13 mouse cellular contexts compared by ENCODE assay signal in genomic region chr12:5331810-5332484, GRCm38 (mm10). TPM values are rescaled to one million over a fixed set of nuclear protein-coding genes. Genes with fewer than 3 reads are reported as not detected.
DNase-seq lines count a peak whose midpoint lies in the region; ATAC-seq lines count a peak whose summit lies in the region.
"Had no signal": no experiment of that assay in that cellular context is flagged by ENCODE, and none has a peak within 500 bp of the region (broad histone marks: within the 10 kb centered on the region; RNA-seq: fewer than 3 reads in every experiment).

No protein-coding gene starts in this region.

- H3K27ac ChIP-seq in embryonic facial prominence, embryonic 10.5 days (replicated peaks): 0 out of 2 replicates have a peak overlapping the region, but pooled peaks have one; percentile 26
- H3K27ac ChIP-seq in forebrain, embryonic 13.5 days: 0 out of 2 replicates have a peak overlapping the region, but pooled peaks have one; percentile 21
- H3K27ac ChIP-seq in midbrain, embryonic 12.5 days (replicated peaks): peak overlapping the region; percentile 62; the same call in 1 of the 2 replicates
- H3K27ac ChIP-seq: embryonic facial prominence, embryonic 13.5 days; heart, embryonic 13.5 days; left cerebral cortex, adult 2 months had no signal

- no peak overlapping the region for H3K4me3 ChIP-seq in embryonic facial prominence, embryonic 10.5 days
- no peak overlapping the region for H3K4me3 ChIP-seq in forebrain, embryonic 13.5 days
- H3K4me3 ChIP-seq in midbrain, embryonic 12.5 days: no peak overlapping the region
- H3K4me3 ChIP-seq: embryonic facial prominence, embryonic 13.5 days; heart, embryonic 13.5 days; left cerebral cortex, adult 2 months had no signal

- peak; percentile 33; the same call in 1 of the 2 replicates for ATAC-seq in forebrain, embryonic 13.5 days
- 0 out of 2 replicates have a peak, but pooled peaks have one; percentile 14 for ATAC-seq in midbrain, embryonic 12.5 days (ENCODE audit: low FRiP score, low read depth)

- H3K9ac ChIP-seq in forebrain, embryonic 13.5 days: no peak overlapping the region
- H3K9ac ChIP-seq in midbrain, embryonic 12.5 days (replicated peaks): no peak overlapping the region
- H3K9ac ChIP-seq: embryonic facial prominence, embryonic 13.5 days; heart, embryonic 13.5 days had no signal

- no peaks in the 10 kb centered on the region for H3K27me3 ChIP-seq in embryonic facial prominence, embryonic 10.5 days (replicated peaks; ENCODE audit: low read depth, poor library complexity, severe bottlenecking)
- no peaks in the 10 kb centered on the region for H3K27me3 ChIP-seq in forebrain, embryonic 13.5 days
- H3K27me3 ChIP-seq in midbrain, embryonic 12.5 days: 0 out of 2 replicates have a peak, but pooled peaks cover 3% of the 10 kb centered on the region
- H3K27me3 ChIP-seq: embryonic facial prominence, embryonic 13.5 days; heart, embryonic 13.5 days had no signal

- H3K4me2 ChIP-seq in forebrain, embryonic 13.5 days: no peak overlapping the region
- H3K4me2 ChIP-seq in midbrain, embryonic 12.5 days (replicated peaks): no peak overlapping the region
- H3K4me2 ChIP-seq: embryonic facial prominence, embryonic 13.5 days; heart, embryonic 13.5 days had no signal

- H3K36me3 ChIP-seq in embryonic facial prominence, embryonic 10.5 days (replicated peaks): no peaks in the 10 kb centered on the region
- H3K36me3 ChIP-seq in forebrain, embryonic 13.5 days (ENCODE audit: poor library complexity, severe bottlenecking): no peaks in the 10 kb centered on the region
- no peaks in the 10 kb centered on the region for H3K36me3 ChIP-seq in midbrain, embryonic 12.5 days
- H3K36me3 ChIP-seq: embryonic facial prominence, embryonic 13.5 days; G1E; heart, embryonic 13.5 days had no signal

- peak; percentile 17 for DNase-seq in embryonic facial prominence, embryonic 10.5 days (ENCODE audit: low spot score)
- DNase-seq in kidney, adult 9 months: peak; percentile 70
- no peak for DNase-seq in adrenal gland, postnatal 14 days
- no peak for DNase-seq in layer of hippocampus, postnatal 25 days (ENCODE audit: extremely low spot score in 1 of 2, low spot score in 1 of 2)
- DNase-seq in urinary bladder, postnatal 14 days (ENCODE audit: low spot score): no peak
- DNase-seq: lung, postnatal 4 days; right cerebral cortex, adult 18-20 months had no signal

- WGBS in embryonic facial prominence, embryonic 10.5 days: 60% methylated on average over 13 of the region's 13 CpGs
- 57% methylated on average over 13 of the region's 13 CpGs for WGBS in forebrain, embryonic 13.5 days
- 72% methylated on average over 13 of the region's 13 CpGs for WGBS in midbrain, embryonic 12.5 days

- H3K4me1 ChIP-seq in embryonic facial prominence, embryonic 10.5 days: peaks cover 29% of the 10 kb centered on the region
- H3K4me1 ChIP-seq in forebrain, embryonic 13.5 days: peaks cover 30% of the 10 kb centered on the region
- H3K4me1 ChIP-seq in midbrain, embryonic 12.5 days: peaks cover 15% of the 10 kb centered on the region; the same call in 1 of the 2 replicates
- H3K4me1 ChIP-seq: heart, embryonic 13.5 days had no signal

- H3K9me3 ChIP-seq in embryonic facial prominence, embryonic 10.5 days: no peaks in the 10 kb centered on the region
- H3K9me3 ChIP-seq in forebrain, embryonic 13.5 days (replicated peaks): no peaks in the 10 kb centered on the region
- H3K9me3 ChIP-seq in midbrain, embryonic 12.5 days: no peaks in the 10 kb centered on the region
- H3K9me3 ChIP-seq: embryonic facial prominence, embryonic 13.5 days; heart, embryonic 13.5 days had no signal

RNA-seq across cellular contexts. Expression of gene Klhl29, which starts 43.5 kb away (rescaled TPM):
- 1.00 and 1.2 TPM in 2 replicates for polyA plus RNA-seq in embryonic facial prominence, embryonic 10.5 days (2016; fragmentation: Nextera tagmentation; extraction: Ambion mirVana)
- 3.5 TPM in 2 replicates for polyA plus RNA-seq in forebrain, embryonic 13.5 days (2015; fragmentation: Nextera tagmentation; extraction: Ambion mirVana)
- polyA plus RNA-seq in midbrain, embryonic 12.5 days (2016; fragmentation: Nextera tagmentation; extraction: Ambion mirVana): 3.3 and 4.1 TPM in 2 replicates
- 10.2 and 10.4 TPM in 2 replicates for total RNA-seq in adrenal gland, postnatal 14 days (2021)
- total RNA-seq in layer of hippocampus, postnatal 25 days (2021): 10 to 100 TPM; 37.5 to 39.5 TPM
- polyA plus RNA-seq: G1E had no signal

Comparison
In these comparisons a context has a peak if more than half of its experiments do, and no peak if none do; other contexts are left out.
1. DNase-seq: peak in embryonic facial prominence, embryonic 10.5 days (single experiment) and kidney, adult 9 months (single experiment); none in adrenal gland, postnatal 14 days (single experiment), layer of hippocampus, postnatal 25 days (0 of 2) and urinary bladder, postnatal 14 days (single experiment).
2. Peak in every context shown above with its lines, with median percentiles within 50 percentile points of each other: H3K27ac ChIP-seq.